Mouse (Mus musculus) adrenal gland, postnatal 10 days (tissue): ENCODE results near the gene Uqcr10. TPM values are rescaled to one million over a fixed set of nuclear protein-coding genes. Genes with fewer than 3 reads are reported as not detected.
A peak's percentile ranks its signal among the peaks of the same experiment; 100 is the strongest.

Experiments
- DNase-seq: peaks from one replicate; pipeline ENCODE4 v3.0.0; 2021; ENCODE audit warnings: mixed read lengths
- long read RNA-seq, 2 experiments: library from polyadenylated mRNA; stranded (forward); transcript quantifications; one replicate each; pipeline ENCODE4 v2.0.0; 2021
- total RNA-seq, 2 experiments: library from RNA; stranded (reverse); gene quantifications; 2 replicates each; pipeline ENCODE4 v1.2.3; 2021

Uqcr10 gene
- total RNA-seq: 1,000 to 10,000 TPM; 1,230 to 1,238 TPM
- long read RNA-seq, experiment 1, transcript Uqcr10-201 (2 exons, 434 nt): major isoform, 988 of 1,221 reads
- long read RNA-seq, experiment 1, transcript Uqcr10-203 (3 exons, 510 nt): minor isoform, 25 of 1,221 reads
- long read RNA-seq, experiment 1, partial matches to known transcripts: 203 of 1,221 reads
- long read RNA-seq, experiment 1, other reads (novel, unspliced or antisense): 3 of 1,221 reads
- long read RNA-seq, experiment 2, transcript Uqcr10-201 (2 exons, 434 nt): major isoform, 936 of 966 reads
- long read RNA-seq, experiment 2, transcript Uqcr10-203 (3 exons, 510 nt): minor isoform, 17 of 966 reads
- long read RNA-seq, experiment 2, partial matches to known transcripts: 8 of 966 reads
- long read RNA-seq, experiment 2, other reads (novel, unspliced or antisense): 4 of 966 reads

DNA sequence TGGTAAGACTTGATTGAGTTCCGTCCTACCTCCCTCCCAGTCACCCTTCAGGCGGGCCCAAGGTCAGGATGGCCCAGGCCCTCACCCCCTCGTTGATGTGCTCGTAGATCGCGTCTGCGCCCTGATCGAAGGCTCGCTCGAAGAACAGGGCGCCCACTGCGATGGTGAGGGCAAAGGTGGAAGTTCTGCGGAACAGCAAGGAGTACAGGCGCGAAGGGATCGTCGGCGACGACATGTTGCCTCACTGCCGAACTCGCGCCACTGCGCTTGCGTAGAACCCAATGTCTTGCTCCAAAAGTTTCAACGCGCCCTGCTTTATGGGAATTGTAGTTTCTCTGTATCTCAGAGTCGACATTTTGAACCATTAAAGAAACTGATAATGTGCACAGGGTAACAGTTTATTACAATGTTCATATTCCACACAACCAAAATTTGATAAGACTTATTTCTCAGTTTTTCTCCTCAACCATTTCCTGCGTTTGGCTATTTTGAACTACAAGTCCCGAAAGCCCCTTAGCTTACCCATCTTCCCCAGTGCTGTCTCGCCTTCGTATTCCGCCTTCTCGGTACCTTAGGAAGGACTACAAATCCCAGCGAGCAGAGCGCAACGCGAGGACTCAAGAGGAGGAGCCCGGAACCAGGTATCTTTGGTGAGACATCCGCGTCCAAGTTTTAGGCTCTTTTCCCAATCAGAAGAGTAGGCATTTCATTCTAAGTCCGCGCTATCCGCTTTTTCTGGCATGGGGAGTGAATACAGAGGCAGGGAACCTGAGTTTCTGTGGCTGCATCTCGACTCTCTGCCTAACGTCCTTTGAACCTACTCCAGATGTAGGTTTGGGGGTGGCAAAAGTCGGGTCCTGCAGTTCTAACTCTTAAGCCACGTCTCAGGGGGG lies at the start of gene Uqcr10, which contains the start of gene Zmat5:
TSS of gene Uqcr10 (minus strand) at position 271 of the 893 bp plus-strand sequence.
TSS of gene Zmat5 (plus strand) at position 607 of the 893 bp plus-strand sequence.
- DNase-seq: peak; percentile 93

DNA sequence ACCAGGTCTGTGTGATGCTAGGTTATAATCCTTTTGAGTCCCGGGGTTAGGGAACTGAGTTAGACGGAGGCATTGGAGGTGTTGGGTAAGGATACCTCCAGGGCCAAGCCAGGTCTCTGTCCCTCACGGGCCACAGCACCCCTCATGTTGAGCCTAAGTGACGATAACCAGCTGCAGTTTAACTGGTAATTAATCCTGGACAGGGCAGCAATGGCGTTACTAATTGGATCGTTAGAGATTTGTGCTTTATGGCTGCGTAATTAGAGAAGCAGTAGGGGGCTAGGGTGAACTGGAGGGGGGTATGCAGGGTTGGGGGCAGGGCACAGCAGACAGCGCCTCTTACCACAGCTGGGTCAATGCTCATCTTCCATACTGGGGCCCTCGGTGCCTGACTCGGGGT lies 48.7 kb upstream of the Uqcr10 start:
- no peak for DNase-seq

GRCm38 (mm10) chr11:4750263-4750662 lies 46.1 kb upstream of the Uqcr10 start:
- DNase-seq: peak; percentile 91

DNA sequence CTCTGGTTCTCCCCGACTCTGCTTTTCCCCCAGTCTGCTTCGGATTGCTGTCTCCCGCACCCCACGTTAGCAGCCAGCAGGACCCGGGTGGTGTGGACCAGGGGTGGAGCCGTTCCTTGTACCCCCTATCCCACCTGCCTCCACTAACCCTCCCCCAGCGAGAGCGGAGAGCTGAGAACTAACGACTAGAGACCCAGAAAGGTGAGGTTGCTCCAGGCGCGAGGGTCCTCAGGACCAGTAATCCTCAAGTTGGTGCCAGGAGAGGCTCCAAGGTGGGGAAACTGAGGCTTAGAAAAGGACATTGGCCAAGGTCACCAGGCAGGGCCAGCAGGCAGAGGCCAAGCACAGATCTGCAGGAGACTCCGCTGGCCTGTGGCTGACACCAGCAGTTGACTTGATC lies 43.1 kb upstream of the Uqcr10 start:
- no peak for DNase-seq

GRCm38 (mm10) chr11:4746733-4747132 lies 42.6 kb upstream of the Uqcr10 start, which contains the start of gene Cabp7:
Cabp7 (minus strand) TSS chr11:4746778.
- DNase-seq: no peak

DNA sequence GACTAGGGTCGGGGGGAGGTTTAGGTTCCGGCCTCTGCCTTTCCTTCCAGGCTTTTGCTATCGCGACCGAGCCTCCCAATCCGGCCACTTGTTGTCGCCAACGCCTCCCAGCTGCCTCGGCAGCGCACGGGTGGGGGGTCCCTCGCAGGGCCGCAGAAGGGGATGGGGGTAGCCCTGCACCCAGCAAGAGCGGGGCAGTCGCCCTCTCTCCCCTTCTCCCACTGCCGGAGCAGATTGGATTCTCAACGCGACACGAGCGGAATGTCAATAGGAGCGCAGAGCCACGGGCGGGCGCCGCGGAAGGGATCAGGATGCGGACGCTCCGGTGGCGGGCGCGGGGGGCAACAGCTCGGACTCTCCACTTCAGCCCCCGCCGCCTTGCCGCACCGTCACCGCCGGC lies 41.8 kb upstream of the Uqcr10 start:
- DNase-seq: no peak

- no peak for DNase-seq
These were observed 40.5 kb upstream of the Uqcr10 start for GRCm38 (mm10) chr11:4744691-4745090.

GRCm38 (mm10) chr11:4740785-4741184 lies 36.6 kb upstream of the Uqcr10 start:
- no peak for DNase-seq

GRCm38 (mm10) chr11:4738719-4739118 lies 34.6 kb upstream of the Uqcr10 start:
- DNase-seq: no peak

- DNase-seq: peak; percentile 36
These were observed 33.5 kb upstream of the Uqcr10 start for GRCm38 (mm10) chr11:4737682-4738081.

DNA sequence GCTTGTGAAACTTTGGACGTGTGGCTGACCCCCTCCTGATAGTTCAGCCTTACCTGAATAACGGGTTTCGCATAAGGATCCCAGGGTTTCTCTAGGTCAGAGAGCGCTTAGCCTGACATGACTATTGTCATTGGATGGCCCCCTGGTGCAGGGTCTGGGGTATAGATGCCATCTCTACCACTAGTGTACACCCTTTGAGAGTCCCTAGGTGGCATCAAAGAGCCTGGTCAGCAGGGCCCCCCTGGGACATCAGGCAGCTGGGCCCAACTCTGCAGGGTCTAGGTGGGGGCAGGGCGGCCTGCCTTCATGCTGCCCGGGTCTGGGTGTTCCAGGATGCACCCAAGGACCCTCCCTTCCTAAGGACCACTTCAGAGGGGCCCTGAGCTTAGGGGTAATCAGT lies 32.2 kb upstream of the Uqcr10 start:
- no peak for DNase-seq

- DNase-seq: no peak
These were observed 30.0 kb upstream of the Uqcr10 start for GRCm38 (mm10) chr11:4734179-4734578.

DNA sequence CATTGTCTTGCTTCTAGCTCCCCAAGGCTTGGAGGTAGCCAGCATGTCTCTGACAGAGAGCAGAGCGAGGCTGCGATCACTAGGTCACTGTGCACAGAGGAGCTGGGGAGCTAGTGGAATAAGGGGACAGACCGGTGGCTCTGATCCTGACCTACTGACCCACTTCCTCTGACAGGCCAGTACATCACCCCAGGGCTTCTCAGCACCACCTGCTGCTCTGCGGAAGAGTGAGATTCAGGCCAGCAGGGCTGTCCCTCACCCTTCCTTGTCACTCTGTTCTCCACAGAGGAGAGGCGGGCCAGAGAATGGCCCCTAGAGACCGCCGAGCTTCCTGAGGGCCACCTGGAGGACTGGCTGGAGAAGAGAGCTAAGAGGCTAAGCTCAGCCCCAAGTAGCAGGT lies 27.6 kb upstream of the Uqcr10 start:
- no peak for DNase-seq

DNA sequence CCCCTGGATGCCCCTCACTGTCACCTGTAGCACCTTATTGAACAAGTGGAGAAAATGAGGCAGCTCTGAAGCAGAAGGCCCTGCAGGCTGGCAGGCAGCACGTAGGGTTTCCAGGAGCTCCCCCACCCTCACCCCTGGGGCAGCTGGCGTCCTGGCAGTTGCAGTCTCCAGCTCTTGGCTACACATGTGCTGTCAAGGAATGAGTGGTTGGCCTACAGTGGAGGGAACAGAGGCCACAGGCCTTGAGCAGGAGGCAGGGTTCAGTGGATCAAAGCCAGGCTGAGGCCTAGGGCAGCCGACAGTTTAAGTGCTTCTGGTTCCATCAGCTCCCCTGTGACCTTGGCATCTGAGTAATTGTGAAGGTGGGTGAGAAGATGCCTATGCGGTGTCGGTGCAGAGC lies 26.8 kb upstream of the Uqcr10 start:
- peak; percentile 67 for DNase-seq

DNA sequence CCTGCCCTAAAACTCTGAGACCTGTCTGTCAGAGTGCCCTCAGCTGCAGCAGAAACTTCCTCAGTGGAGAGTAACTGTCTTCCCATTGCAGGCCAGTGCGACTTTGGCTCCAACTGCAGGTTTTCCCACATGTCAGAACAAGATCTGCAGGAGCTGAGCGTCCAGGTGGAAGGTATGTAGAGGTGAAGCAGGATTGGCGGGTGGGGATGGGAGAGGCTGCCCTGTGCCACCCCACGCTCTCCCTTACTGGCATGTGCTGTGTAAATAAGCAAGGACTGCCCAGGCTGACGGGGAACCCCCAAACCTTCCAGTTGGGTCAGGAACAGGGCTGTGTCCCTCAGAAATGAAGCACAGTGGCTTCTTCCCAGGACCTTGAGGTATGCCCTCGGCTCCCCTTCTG lies 26.0 kb upstream of the Uqcr10 start:
- no peak for DNase-seq

DNA sequence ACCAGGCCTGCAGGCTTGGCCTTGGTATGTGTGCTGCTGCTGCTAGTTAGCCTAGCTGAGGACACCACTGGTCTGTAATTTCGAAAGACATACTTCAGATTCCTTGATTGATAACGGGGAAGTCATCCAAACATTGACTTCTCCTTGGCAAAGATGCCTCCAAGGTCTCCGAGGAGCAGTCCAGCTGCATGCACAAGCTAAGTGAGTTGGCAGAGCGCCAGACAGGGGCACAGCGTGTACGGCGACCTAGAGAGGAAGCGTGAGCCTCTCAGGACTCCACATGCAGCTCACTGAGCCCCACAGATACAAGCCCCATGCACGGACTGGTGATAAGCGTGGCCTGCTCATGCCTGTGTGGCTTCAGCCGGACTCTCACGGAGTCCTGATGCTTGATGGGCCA lies 25.5 kb upstream of the Uqcr10 start:
- peak; percentile 85 for DNase-seq

DNA sequence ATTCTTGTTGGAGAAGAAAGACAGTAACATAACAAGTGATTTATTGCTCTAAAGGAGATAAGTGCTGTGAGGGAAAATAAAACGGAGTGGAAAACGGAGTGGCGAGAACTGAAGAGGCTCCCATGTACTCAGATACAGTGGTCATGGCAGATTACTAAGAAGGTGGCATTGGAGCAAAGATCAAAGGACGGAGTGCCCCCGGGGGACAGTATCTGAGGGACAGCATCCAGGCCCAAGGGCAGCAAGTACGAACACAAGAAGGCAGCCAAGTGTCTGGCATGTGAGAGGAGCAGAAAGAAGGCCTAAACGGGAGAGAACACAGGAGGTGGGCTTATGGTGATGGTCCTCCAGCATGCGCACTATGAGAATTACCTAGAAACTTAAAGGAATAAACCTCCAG lies 17.6 kb upstream of the Uqcr10 start:
- DNase-seq: peak; percentile 61

DNA sequence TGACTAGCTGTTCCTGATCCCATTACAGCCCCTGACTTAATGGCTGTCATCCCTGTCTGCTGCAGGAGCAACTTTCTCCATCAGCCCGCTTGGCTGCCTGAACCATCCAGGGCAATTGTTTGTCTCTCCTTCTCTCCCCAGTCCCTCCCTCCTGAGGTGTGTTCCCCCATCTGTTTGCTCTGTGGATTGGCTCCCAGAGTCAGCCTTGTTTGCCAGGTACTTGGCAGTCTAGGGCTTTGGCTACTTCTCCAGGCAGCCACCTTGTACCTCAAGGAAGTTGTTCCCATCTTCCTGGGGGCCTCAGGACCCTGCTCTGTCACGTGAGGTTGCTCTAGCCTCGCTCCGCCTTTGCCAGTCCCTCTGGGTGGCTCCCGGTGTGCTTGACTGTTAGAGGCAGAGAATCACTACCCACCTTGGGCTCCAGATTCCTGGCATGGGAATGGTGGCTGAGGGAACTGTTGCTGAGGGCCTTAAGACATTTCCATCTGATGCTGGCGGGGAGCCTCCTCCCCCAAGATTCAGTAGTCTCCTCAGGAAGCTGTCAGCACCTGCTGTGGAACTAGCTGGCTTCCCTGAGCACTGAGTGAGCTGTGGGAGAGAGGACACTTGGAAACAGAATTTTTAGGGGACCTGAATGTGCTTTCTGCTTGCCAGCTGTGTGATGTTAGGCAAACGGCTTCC lies 16.9 kb upstream of the Uqcr10 start:
- no peak for DNase-seq

- peak; percentile 62 for DNase-seq
These were observed 16.3 kb upstream of the Uqcr10 start for GRCm38 (mm10) chr11:4720393-4720792.

DNA sequence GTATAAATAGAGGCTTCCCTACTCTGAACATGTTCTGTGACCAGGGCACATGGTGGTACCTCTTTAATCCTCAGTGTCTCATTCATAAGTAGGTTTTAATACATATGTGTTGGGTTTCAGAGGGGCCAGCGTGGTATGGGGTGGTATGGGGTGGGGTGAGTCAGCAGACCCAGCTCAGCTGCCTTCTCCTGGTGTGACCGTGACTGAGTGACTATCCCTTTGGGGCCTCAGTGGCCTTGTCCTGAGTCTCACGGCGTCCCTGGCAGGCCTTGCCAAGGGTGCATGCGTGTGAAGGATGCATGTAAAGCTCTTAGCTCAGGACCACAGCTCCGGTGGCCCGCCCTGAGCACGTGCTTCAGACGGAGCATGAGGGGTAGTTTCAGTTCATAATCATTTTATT lies 15.8 kb upstream of the Uqcr10 start:
- peak; percentile 72 for DNase-seq

- peak; percentile 37 for DNase-seq
These were observed 14.4 kb upstream of the Uqcr10 start for GRCm38 (mm10) chr11:4718548-4718947.

- DNase-seq: no peak
These were observed 12.5 kb upstream of the Uqcr10 start for GRCm38 (mm10) chr11:4716530-4717236.
